Mouse (Mus musculus): ENCODE results near the gene Vmn1r62. TPM values are rescaled to one million over a fixed set of nuclear protein-coding genes. Genes with fewer than 3 reads are reported as not detected.

Vmn1r62 gene
- total RNA-seq (2023): not detected

GRCm38 (mm10) chr7:5673331-5673730, at the start of gene Vmn1r62:
Vmn1r62 (plus strand) TSS chr7:5673631.

Other genes starting within 250 kb of the Vmn1r62 start
- not detected for gene Vmn1r59, start 216.9 kb upstream of the Vmn1r62 start, total RNA-seq (2023)
- gene Vmn2r28, start 179.7 kb upstream of the Vmn1r62 start, total RNA-seq (2023): not detected
- gene Vmn1r60, start 126.3 kb upstream of the Vmn1r62 start, total RNA-seq (2023): not detected
- gene Vmn1r61, start 60.3 kb upstream of the Vmn1r62 start, total RNA-seq (2023): not detected
- gene Vmn1r63, start 131.8 kb downstream of the Vmn1r62 start, total RNA-seq (2023): not detected
- gene Vmn1r64, start 210.9 kb downstream of the Vmn1r62 start, total RNA-seq (2023): not detected